Mouse (Mus musculus) limb, embryonic 15.5 days (tissue): ENCODE data around the gene Lemd2. TPM values are rescaled to one million over a fixed set of nuclear protein-coding genes. Genes with fewer than 3 reads are reported as not detected.

Experiments used
- ATAC-seq: fragments of 200-750 bp; cut with Nextera tagmentation; 2 replicates; pipeline ENCODE4 v1.8.0; 2017; ENCODE audit warnings: low read depth, moderate TSS enrichment; ENCODE audit not compliant: insufficient number of reproducible peaks, low FRiP score, low TSS enrichment
- H3K27ac ChIP-seq: fragments of 300-500 bp; sonication (generic); 2 replicates; pipeline ENCODE4 v1.5.1; 2015; ENCODE audit warnings: moderate library complexity, mild to moderate bottlenecking, inconsistent platforms
- H3K27me3 ChIP-seq: fragments of 300-500 bp; sonication (generic); 2 replicates; pipeline ENCODE4 v1.6.1; 2015; ENCODE audit warnings: inconsistent platforms
- H3K36me3 ChIP-seq: fragments of 300-500 bp; sonication (generic); 2 replicates; pipeline ENCODE4 v1.6.1; 2015; ENCODE audit warnings: inconsistent platforms
- H3K4me1 ChIP-seq: fragments of 300-500 bp; sonication (generic); 2 replicates; pipeline ENCODE4 v1.6.1; 2015; ENCODE audit warnings: inconsistent platforms
- H3K4me2 ChIP-seq: fragments of 300-500 bp; sonication (generic); 2 replicates; pipeline ENCODE4 v1.6.1; 2015; ENCODE audit warnings: mild to moderate bottlenecking, inconsistent platforms
- H3K4me3 ChIP-seq: fragments of 300-500 bp; sonication (generic); 2 replicates; pipeline ENCODE4 v1.5.1; 2015; ENCODE audit warnings: mild to moderate bottlenecking, inconsistent platforms
- H3K9ac ChIP-seq: fragments of 300-500 bp; sonication (generic); 2 replicates; pipeline ENCODE4 v1.6.1; 2015; ENCODE audit warnings: inconsistent platforms
- H3K9me3 ChIP-seq: fragments of 300-500 bp; sonication (generic); 2 replicates; pipeline ENCODE4 v1.6.1; 2016; ENCODE audit warnings: inconsistent platforms
- WGBS: fragments of 180-500 bp; shearing (Covaris S2); methylation state at CpG from one replicate; pipeline ENCODE4 v1.1.7; 2015; 5-methylcytosine and 5-hydroxymethylcytosine counted together
- polyA plus RNA-seq: library from polyadenylated mRNA; unstranded; fragments of >200 nt; fragmentation: Nextera tagmentation; extraction: Ambion mirVana; gene quantifications from 2 replicates; pipeline ENCODE4 v1.2.1, GENCODE M21; 2015

Lemd2 gene
- polyA plus RNA-seq, 1 experiment from 2014 or later, result 15.3 TPM

GRCm38 (mm10) chr17:27223821-27224220 is 19.6 kb upstream of the Lemd2 start:
- ATAC-seq, result no peak
- H3K4me2 ChIP-seq, result no peak overlapping the region
- H3K9me3 ChIP-seq, result no peaks in the 10 kb centered on the region
- H3K9ac ChIP-seq, result no peak overlapping the region
- no peaks in the 10 kb centered on the region for H3K36me3 ChIP-seq
- 89% methylated on average over 6 of the region's 6 CpGs for WGBS
- 0 out of 2 replicates have a peak, but pooled peaks cover 18% of the 10 kb centered on the region for H3K27me3 ChIP-seq
- H3K4me1 ChIP-seq, result no peaks in the 10 kb centered on the region
- H3K27ac ChIP-seq, result no peak overlapping the region
- H3K4me3 ChIP-seq, result no peak overlapping the region

DNA sequence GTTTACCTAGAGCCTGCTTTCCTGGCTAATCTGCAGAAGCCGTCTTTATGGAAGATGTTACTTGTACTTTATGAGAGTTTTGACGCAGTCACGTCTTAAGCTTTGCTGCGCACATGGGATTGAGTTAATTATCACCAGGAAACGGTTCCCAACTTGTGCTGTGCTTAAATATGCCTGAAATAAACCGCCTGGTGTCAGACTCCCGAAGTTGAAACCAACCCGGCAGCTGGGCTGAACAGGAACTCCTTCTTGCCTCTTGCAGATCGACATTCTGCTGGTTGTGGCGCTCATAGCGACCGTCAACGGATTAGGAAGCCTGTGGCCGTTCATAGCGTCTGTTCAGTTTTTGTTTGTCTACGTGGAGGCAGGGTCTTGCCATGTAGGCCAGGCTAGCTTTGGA is 17.3 kb upstream of the Lemd2 start:
- Histone ChIP-seq H3K27me3 (0 out of 2 replicates have a peak, but pooled peaks cover 6% of the 10 kb centered on the region), H3K4me3 (no peak overlapping the region), H3K4me2 (no peak overlapping the region), H3K4me1 (no peaks in the 10 kb centered on the region), H3K36me3 (no peaks in the 10 kb centered on the region), H3K9ac (no peak overlapping the region), H3K27ac (no peak overlapping the region), H3K9me3 (no peaks in the 10 kb centered on the region)
- ATAC-seq, result no peak
- WGBS, result 69% methylated on average over 16 of the region's 16 CpGs

- no peak overlapping the region for H3K4me3 ChIP-seq
- no peak overlapping the region for H3K4me2 ChIP-seq
- 59% methylated on average over 6 of the region's 6 CpGs for WGBS
- H3K4me1 ChIP-seq, result no peaks in the 10 kb centered on the region
- H3K9me3 ChIP-seq, result no peaks in the 10 kb centered on the region
- no peaks in the 10 kb centered on the region for H3K36me3 ChIP-seq
- H3K27me3 ChIP-seq, result 0 out of 2 replicates have a peak, but pooled peaks cover 6% of the 10 kb centered on the region
- no peak overlapping the region for H3K9ac ChIP-seq
- H3K27ac ChIP-seq, result no peak overlapping the region
- no peak for ATAC-seq
Measured at GRCm38 (mm10) chr17:27218916-27219315, 14.6 kb upstream of the Lemd2 start.

DNA sequence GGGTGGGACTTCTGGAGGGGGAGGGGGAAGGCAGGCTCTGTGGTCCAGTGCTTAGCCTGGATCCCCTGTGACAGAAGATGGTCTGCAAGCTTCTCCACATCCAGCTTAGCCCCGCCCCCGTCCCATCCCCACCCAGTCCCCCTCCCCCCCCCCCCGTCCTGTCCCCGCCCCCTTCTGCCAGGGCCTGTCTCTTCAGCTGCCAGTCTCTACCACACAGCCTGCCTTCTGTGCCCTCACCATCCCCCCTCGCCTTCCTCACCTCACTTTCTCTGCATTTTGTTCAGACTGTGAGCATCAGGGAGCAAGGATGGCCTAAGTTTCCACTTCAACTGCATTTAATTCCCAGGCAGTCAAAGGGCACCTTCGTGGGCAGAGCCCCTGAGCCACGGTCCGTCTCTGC is 14.1 kb upstream of the Lemd2 start:
- no peak overlapping the region for H3K27ac ChIP-seq
- H3K4me3 ChIP-seq, result no peak overlapping the region
- H3K4me2 ChIP-seq, result no peak overlapping the region
- no peak overlapping the region for H3K9ac ChIP-seq
- no peaks in the 10 kb centered on the region for H3K36me3 ChIP-seq
- H3K4me1 ChIP-seq, result no peaks in the 10 kb centered on the region
- no peaks in the 10 kb centered on the region for H3K9me3 ChIP-seq
- no peak for ATAC-seq
- WGBS, result 67% methylated on average over 4 of the region's 8 CpGs
- H3K27me3 ChIP-seq, result 0 out of 2 replicates have a peak, but pooled peaks cover 6% of the 10 kb centered on the region

DNA sequence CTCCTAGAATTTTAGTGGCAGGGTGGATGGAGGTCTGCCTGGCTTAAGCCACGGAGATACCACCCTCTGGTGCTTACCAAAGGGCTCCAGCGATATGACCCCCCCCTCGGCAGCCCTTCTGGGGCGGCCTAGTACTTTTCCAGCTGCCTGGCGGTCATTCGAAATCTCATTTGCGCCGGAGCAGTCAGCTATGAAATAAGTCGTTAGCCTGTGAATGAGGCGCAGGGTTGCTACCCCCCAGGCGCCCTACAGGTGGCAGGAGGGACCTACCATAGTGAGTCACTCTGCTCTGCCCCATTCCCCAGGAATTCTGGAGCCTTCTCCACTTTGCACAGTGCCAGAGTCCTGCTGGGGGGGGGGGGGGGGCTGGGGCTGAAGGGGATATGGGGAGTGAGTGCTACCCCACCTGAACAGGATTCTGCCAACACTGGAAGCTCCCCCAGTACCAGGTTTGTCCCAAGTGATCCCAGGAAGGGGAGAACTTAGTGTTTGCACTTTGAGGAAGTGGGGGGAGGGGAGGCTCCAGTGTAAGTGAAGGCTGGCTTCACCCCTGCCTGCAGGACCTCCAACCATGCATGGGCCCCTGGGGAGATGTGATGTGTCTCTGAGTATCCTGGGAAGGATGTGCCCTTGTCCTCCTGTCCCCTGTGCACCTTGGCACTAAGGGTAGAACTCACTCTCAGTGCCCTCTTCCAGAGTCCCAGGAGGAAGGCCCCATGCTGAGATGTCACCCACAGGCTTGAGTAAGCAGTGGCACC is 8.7 kb upstream of the Lemd2 start:
- ATAC-seq, result no peak
- Histone ChIP-seq H3K27ac (no peak overlapping the region), H3K27me3 (0 out of 2 replicates have a peak, but pooled peaks cover 8% of the 10 kb centered on the region), H3K36me3 (no peaks in the 10 kb centered on the region), H3K9me3 (no peaks in the 10 kb centered on the region), H3K9ac (no peak overlapping the region), H3K4me3 (no peak overlapping the region), H3K4me2 (no peak overlapping the region), H3K4me1 (0 out of 2 replicates have a peak, but pooled peaks cover 8% of the 10 kb centered on the region)
- WGBS, result 10% methylated on average over 11 of the region's 11 CpGs

- no peaks in the 10 kb centered on the region for H3K36me3 ChIP-seq
- ATAC-seq, result no peak
- H3K27me3 ChIP-seq, result 0 out of 2 replicates have a peak, but pooled peaks cover 3% of the 10 kb centered on the region
- no peak overlapping the region for H3K27ac ChIP-seq
- H3K4me3 ChIP-seq, result no peak overlapping the region
- WGBS, result 19% methylated on average over 6 of the region's 6 CpGs
- no peak overlapping the region for H3K9ac ChIP-seq
- H3K9me3 ChIP-seq, result no peaks in the 10 kb centered on the region
- H3K4me2 ChIP-seq, result no peak overlapping the region
- peaks cover 13% of the 10 kb centered on the region for H3K4me1 ChIP-seq
Measured at GRCm38 (mm10) chr17:27212006-27212405, 7.7 kb upstream of the Lemd2 start.

DNA sequence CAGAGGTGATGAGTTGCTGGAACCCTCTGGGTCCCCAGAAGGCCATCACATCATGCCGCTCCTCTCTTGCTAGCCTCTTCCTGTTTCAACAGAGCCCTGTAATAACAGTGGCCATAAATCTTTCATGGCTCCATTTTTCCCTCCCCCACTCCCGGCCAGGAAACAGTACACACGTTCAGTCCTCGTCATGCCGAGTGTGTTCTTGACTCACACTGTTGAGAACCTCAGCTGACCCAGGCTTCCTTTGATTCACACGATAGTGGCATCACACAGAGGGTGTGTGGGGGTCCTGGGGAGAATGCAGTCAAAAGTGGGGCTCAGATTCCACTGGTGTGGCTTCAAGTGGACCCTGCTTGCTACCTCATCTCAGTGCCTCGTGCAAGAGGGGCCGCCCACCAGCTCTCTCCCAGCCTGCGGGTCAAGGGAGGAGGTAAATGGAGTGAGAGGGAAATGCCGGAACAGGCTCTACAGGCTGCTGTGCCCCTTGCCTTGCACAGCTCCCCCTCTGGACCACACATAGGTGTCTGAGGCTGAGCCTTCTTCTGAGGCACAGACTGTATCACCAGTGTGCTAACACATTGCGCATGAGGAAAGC is 2.9 kb upstream of the Lemd2 start:
- no peak overlapping the region for H3K4me2 ChIP-seq
- H3K27ac ChIP-seq, result no peak overlapping the region
- H3K9me3 ChIP-seq, result no peaks in the 10 kb centered on the region
- H3K9ac ChIP-seq, result no peak overlapping the region
- WGBS, result 17% methylated on average over 11 of the region's 11 CpGs
- no peaks in the 10 kb centered on the region for H3K36me3 ChIP-seq
- peaks cover 24% of the 10 kb centered on the region for H3K4me1 ChIP-seq
- no peak overlapping the region for H3K4me3 ChIP-seq
- 0 out of 2 replicates have a peak, but pooled peaks cover 2% of the 10 kb centered on the region for H3K27me3 ChIP-seq
- no peak for ATAC-seq

DNA sequence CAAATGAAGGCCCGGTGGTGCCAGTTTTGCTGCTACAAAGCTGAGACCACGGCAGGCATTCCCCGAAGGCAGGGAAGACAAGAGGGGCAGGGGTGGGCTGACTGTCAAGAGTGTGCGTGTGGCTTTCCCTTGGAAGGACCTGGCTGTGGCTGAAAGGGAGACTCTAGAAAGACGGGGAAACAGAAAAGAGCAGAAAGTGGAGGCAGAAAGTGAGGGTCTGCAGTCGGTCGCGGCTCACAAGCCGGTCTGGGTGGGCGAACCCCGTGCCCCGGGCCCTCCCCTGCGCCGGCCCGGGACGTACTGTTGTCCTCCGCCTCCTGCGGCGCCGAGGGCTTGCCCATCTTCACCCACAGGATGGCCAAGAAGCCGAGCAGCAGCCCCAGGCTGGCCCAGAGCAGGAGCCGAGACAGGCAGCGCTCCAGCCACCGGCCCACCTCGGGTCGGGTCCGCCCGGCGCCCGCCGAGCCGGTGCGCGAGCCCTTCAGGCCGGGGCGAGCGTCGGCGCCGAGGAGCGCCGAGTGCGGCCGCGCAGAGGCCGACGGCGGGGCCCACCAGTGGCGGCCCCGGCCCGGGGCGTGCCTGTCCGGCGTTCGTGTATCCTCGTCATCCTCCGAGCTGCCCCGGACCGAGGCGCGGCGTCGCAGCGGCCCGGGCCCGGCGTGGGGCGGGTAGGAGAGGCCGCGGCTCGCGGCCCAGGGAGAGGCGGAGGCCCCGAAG is 753 bp downstream of the Lemd2 start:
- Histone ChIP-seq H3K9me3 (no peaks in the 10 kb centered on the region), H3K9ac (peak overlapping the region; percentile 99), H3K4me1 (peaks cover 45% of the 10 kb centered on the region), H3K36me3 (peaks cover 31% of the 10 kb centered on the region), H3K27me3 (no peaks in the 10 kb centered on the region), H3K4me2 (peak overlapping the region; percentile 84), H3K4me3 (peak overlapping the region; percentile 90), H3K27ac (peak overlapping the region; percentile 95)
- WGBS, result under 1% methylated on average over 52 of the region's 74 CpGs
- ATAC-seq, result peak; percentile 42

- no peak for ATAC-seq
Measured at GRCm38 (mm10) chr17:27202919-27203357, 1.3 kb downstream of the Lemd2 start.

DNA sequence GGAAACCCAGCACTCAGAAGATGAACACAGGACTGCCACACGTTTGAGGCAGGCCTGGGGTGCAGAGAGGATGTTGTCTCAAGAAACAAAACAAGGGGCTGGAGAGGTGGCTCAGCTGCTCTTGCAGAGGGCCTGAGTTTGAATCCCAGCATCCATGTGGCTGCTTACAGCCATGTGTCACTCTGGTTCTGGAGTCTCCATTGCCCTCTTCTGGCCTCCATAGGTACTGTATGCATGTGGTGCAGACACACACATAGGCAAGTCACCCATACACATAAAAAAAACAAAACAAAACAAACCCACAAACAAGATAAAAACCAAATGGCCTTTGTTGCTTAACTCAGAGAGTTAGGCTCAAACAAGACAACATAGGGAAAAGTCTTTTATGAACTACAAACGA is 2.3 kb downstream of the Lemd2 start:
- Histone ChIP-seq H3K4me3 (no peak overlapping the region), H3K9me3 (no peaks in the 10 kb centered on the region), H3K27ac (no peak overlapping the region), H3K4me1 (peaks cover 40% of the 10 kb centered on the region), H3K27me3 (no peaks in the 10 kb centered on the region), H3K36me3 (peaks cover 46% of the 10 kb centered on the region), H3K4me2 (no peak overlapping the region), H3K9ac (no peak overlapping the region)
- WGBS, result 70% methylated on average over 2 of the region's 2 CpGs
- ATAC-seq, result no peak

More at GRCm38 (mm10) chr17:27202919-27203357, 1.3 kb downstream of the Lemd2 start:
- WGBS, result 35% methylated on average over 14 of the region's 14 CpGs
- Histone ChIP-seq H3K4me2 (peak overlapping the region; percentile 84), H3K4me3 (peak overlapping the region; percentile 90), H3K27ac (peak overlapping the region; percentile 95; the same call in 1 of the 2 replicates), H3K9ac (peak overlapping the region; percentile 99), H3K36me3 (peaks cover 36% of the 10 kb centered on the region), H3K4me1 (peaks cover 45% of the 10 kb centered on the region), H3K27me3 (no peaks in the 10 kb centered on the region), H3K9me3 (no peaks in the 10 kb centered on the region)

DNA sequence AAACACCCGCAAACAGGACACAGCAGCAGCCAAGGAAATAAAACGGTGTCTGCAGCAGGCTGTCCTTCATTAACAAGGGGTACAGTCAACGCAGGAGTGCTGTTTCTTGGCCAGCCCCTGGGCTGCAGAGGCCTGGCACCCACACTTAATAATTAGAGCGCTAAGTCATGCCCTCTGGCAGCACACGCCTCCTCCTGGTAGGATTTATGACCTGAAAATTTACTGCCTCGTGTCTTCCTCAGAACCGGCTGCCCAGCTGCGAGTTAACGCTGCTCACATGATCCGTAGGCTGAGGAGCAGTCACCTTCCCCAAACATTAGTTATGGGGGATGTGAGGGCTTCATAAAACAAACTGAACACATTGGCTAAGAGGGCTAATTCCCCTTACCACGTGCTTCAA is 3.5 kb downstream of the Lemd2 start:
- Histone ChIP-seq H3K4me1 (peaks cover 39% of the 10 kb centered on the region), H3K27me3 (no peaks in the 10 kb centered on the region), H3K9me3 (no peaks in the 10 kb centered on the region), H3K9ac (no peak overlapping the region), H3K27ac (peak overlapping the region; percentile 14; the same call in 1 of the 2 replicates), H3K4me2 (0 out of 2 replicates have a peak overlapping the region, but pooled peaks have one; percentile 1), H3K36me3 (peaks cover 57% of the 10 kb centered on the region), H3K4me3 (no peak overlapping the region)
- no peak for ATAC-seq
- WGBS, result 12% methylated on average over 11 of the region's 11 CpGs
